Mouse (Mus musculus): ENCODE data around the gene Edf1.

The Edf1 gene

GRCm38 (mm10) chr2:25582466-25583119 lies 24.9 kb downstream of the Edf1 start:
- DNase-seq (ENCODE audit: low read depth): no peak

GRCm38 (mm10) chr2:25583120-25583481 lies 25.5 kb downstream of the Edf1 start:
- DNase-seq (ENCODE audit: low read depth): no peak

GRCm38 (mm10) chr2:25583571-25583970 lies 25.9 kb downstream of the Edf1 start:
- DNase-seq (ENCODE audit: low read depth): no peak

- DNase-seq (ENCODE audit: low read depth): no peak
These were observed 26.5 kb downstream of the Edf1 start for GRCm38 (mm10) chr2:25584152-25584551.

GRCm38 (mm10) chr2:25584856-25585255 lies 27.2 kb downstream of the Edf1 start:
- DNase-seq (ENCODE audit: low read depth): no peak

GRCm38 (mm10) chr2:25585601-25586000 lies 28.0 kb downstream of the Edf1 start:
- DNase-seq (ENCODE audit: low read depth): no peak

- no peak for DNase-seq (ENCODE audit: low read depth)
These were observed 29.6 kb downstream of the Edf1 start for GRCm38 (mm10) chr2:25587290-25587689.

- no peak for DNase-seq (ENCODE audit: low read depth)
These were observed 30.7 kb downstream of the Edf1 start for GRCm38 (mm10) chr2:25588227-25588907.

GRCm38 (mm10) chr2:25591863-25592262 lies 34.2 kb downstream of the Edf1 start:
- peak; percentile 49 for DNase-seq (ENCODE audit: low read depth)

- no peak for DNase-seq (ENCODE audit: low read depth)
These were observed 39.3 kb downstream of the Edf1 start for GRCm38 (mm10) chr2:25596765-25597510.

GRCm38 (mm10) chr2:25598749-25599148 lies 41.1 kb downstream of the Edf1 start:
- no peak for DNase-seq (ENCODE audit: low read depth)

- no peak for DNase-seq (ENCODE audit: low read depth)
These were observed 42.4 kb downstream of the Edf1 start for GRCm38 (mm10) chr2:25600037-25600436.

GRCm38 (mm10) chr2:25602526-25602925 lies 44.9 kb downstream of the Edf1 start:
- DNase-seq (ENCODE audit: low read depth): no peak

GRCm38 (mm10) chr2:25607761-25608622 lies 50.3 kb downstream of the Edf1 start, which contains the start of gene Rabl6:
Gene Rabl6 (minus strand): TSS chr2:25608521.
- peak; percentile 77 for DNase-seq (ENCODE audit: low read depth)

- no peak for DNase-seq (ENCODE audit: low read depth)
These were observed 51.0 kb downstream of the Edf1 start for GRCm38 (mm10) chr2:25608671-25609070.
